Mouse (Mus musculus) kidney, postnatal 36 days (tissue): ENCODE measurements around the gene Fbxo31.
A peak's percentile ranks its signal among the peaks of the same experiment; 100 is the strongest.
"Not testable (repeated sequence)": the region's sequence is repeated elsewhere in the genome, so short reads cannot be mapped to it uniquely, and the experiment has no call there.

Source experiments
- DNase-seq, 2 experiments: peaks; one replicate each; pipeline ENCODE4 v3.0.0; 2021 to 2022; ENCODE audit warnings: mixed read lengths in 2 of 2

Gene Fbxo31

DNA sequence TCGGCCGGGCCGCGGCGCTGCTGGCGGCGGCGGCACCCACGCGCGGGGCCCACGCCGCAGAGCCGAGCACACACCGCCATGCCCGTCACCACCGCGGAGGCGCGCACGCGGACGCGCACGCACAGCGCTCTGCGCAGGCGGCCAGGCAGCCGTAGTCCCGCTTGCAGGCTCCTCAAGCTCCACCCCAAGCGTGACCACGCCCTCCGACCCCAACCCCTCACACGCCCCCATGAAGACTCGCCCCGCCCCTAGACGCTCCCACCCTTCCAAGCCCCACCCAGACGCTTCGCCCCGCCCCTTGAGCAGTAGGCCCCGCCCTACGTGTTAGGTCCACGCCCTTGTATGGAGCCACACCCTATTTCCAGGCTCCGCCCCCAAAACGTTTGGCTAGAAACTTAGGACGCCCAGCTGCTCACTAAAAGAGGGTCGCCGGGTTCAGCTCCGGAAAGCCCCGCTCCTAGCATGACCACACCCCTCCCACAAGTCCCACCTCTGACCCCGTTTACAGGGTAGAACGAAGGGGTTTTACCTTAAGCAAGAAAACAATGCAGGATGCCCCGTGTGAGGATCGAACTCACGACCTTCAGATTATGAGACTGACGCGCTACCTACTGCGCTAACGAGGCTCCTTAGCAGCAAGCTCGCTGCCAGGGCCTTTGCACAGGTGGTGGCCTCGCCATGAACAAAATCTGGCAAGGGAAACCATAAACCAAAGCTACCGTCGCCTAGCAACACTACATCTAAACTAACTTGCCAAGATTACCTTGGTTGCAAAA lies at the start of gene Fbxo31:
Gene Fbxo31 (minus strand): TSS at position 131 of the 776 bp plus-strand sequence.
- peak; percentile 94 to 98 for DNase-seq

DNA sequence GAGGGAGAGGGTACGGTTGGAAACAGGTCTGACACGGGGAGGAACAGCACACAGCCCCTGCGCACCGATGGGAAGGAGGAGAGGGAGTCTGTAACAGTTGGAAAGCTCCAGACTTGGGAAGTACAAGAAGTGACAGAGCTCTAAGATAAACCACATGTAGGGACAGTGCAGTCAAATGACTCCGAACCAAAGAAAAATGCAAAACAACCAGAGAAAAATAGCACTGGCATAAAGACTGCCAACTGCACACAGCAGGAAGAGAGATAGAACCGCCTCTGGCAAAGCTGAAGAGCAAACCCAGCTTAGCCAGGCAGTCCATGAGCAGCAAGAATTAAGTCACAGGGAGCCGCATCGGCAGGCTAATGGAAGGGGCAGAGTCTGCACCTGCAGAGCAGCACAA lies 44.4 kb upstream of the Fbxo31 start:
- DNase-seq, result no peak

DNA sequence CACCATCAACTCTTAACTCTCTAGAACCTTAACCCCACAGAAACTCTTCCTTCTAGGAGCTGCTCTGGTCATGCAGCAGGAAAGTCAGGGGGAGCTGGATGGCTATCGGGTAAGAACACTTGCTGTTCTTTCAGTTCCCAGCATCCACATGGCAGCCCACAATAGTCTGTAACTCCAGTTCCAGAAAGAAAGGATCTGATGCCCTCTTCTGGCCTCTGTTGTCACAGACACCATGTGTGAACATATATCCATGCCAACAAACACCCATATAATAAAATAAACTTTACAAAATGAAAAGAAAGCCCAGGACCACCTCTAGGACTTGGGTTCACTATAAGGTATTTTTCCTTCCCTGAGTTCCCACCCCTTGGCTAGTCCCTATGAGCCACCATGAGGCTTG lies 43.3 kb upstream of the Fbxo31 start:
- peak in 1 of 2 experiments; percentile 41 for DNase-seq

DNA sequence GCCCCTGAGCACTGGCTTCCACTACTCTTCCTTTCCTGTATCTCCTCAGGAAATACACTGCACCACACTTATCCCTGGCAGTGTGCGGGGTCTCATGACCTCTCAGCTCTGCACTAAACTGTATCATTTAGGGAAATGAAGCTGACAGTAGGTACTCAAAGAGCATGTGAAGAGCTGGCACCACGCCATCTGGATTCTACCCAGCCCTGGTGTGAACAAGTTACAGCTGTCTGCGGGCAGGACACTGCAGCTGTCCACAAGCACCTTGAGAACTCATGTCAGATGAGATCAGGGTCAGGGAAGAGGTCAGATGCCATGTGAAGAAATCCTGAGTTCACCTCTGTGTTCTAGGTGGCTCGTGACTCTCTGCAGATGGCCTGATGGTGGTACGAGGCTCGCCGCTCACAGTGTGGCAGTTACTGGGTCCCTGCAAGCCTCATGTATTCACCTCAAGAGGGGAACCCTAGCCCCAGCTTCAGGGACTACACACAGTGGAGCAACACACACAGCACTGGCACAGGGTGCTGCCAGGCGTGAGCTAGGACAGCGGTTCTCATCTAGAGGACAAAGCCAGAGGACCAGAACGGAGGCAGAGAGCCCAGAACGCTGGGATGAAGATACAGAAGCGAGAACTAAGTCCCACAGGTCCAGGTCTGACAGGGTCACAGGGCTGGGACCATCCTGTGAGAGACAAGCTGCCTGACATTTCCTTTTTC lies 42.4 kb upstream of the Fbxo31 start:
- peak; percentile 89 to 90 for DNase-seq

DNA sequence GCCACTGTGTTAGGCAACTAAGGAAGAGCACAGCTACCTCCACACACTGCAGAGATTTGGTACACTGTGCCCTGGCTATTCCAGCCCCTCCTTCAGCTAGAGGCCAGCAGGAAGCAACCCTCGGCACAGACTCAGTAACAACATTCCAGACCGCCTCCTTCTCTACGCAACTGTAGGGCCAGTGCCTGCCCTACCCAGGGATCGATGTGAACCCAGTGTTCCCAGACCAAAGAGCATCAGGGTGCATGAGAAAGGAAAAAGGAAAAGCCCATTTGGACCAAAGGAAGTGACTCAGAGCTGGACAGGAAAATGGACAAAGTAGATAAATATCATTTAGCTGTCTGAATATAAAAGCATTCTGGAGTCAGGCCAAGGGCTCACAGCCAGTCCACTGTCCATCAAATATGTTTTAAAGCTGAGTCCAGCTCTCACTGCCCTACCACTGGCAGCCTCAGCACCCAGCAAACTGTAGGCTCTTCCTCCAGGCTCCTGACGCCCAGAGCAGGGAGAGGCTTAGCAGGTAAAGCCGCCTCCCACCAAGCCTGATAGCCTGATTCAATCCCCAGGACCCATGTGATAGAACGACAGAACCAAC lies 40.9 kb upstream of the Fbxo31 start:
- DNase-seq, result peak; percentile 87 to 94

DNA sequence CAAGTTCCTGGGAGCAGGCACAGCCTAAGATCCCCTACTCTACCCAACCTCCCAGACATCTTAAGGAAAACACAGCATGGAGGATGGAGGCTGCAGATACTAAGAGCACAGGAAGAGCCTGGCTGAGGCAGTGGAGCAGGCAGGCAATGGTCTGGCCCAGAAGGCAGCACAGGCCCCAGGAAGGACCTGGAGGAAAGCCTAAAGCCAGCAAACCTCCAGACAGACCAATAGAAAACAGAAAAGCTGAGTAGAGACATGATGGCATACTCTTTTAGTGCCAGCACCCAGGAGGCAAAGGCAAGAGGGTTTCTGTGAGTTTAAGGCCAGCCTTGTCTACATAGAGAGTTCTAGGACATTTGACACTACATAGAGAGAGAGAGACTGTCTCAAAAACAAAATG lies 34.8 kb upstream of the Fbxo31 start:
- no peak for DNase-seq

DNA sequence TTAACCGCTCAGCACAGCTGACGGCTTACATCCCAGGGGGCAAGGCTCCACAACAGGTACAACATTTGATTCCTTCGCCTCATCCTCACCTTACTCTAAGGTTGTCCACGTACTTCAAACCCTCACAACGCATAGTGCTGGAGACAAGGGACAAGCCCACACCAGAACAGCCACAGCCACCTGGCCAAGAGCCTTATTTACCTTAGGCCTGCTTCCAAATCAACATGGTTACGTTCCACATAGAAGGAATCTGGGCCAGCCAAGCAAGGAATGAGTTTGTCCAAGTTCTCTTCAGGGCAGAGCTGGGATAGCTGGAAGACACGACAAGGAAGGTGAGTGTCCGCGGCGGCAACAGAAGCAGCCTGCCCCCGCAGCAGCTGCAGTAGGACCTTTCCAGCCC lies 31.3 kb upstream of the Fbxo31 start:
- no peak for DNase-seq

DNA sequence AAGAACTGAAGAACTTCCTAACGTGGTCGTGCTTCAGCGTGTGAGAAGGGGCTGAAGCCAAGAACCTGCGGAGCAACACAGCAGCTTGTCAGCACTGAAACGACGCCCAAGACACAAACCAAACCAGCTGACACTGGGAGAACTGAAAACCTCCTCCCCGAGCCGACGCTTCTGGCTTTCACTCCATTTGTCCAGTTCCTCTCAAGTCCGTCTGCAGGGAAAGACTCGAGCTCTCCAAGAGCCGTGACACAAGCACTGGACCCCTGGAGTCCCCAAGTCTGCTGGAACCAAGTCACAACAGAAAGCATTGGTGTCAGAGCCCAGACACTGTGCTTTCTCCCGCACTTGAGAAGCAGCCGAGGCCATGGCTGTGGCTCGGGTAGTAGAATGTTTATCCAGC lies 30.6 kb upstream of the Fbxo31 start:
- no peak for DNase-seq

DNA sequence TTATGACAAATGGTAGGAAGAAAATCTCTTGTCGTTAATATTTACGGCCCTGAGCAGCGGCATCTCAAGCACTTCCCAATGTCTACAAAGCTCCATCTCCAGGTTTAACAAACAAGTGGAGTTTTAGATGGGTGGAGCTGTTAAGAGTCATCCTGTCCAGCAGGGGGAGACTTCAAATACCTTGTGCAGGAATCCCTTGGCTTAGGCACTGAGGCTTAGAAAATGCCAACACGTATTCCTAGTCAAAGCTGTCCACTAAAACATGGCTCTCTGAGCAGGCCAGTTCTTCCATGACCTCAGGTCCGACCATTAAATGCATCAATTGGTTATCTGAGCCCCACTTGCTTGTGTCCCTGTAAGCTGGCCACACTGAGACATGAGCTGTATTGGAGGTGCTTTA lies 29.1 kb upstream of the Fbxo31 start:
- DNase-seq, result peak in 1 of 2 experiments; percentile 33

DNA sequence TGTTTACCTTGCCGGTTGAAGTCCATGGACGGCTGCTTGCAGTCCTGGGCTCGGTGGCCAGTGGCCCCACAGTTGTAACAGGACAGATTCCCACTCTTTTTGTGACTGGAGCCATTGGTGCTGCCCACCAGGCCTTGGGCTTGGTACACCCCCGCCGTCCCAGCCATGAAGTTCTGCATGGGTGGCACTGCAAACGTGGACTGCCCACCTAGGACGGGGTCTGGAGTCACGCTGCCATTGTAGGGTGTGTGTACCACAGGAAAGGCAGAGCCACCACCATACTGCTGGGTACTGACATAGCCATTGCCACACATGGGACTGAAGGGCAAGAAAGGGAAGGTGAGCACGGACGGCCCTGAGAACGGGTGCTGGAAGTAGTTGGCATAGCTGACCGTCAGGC lies 25.2 kb upstream of the Fbxo31 start:
- no peak for DNase-seq

DNA sequence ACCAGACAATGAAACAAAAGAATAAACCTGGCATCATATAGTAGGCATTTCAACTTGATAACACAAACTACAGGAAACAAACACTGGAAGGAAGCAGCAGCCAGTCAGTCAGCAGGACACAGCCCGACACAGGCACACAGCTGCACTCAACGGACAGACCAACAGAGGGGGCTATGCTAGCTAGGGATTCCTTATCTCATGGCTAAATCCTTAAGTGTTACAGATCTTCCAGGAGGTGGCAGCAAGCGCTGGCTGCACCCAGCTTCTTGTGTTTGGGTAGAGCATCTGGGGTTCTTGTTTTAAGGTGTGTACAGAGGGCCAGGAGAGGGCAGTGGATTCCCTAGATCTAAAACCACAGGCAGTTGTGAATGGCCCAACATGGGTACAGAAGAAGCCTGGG lies 24.3 kb upstream of the Fbxo31 start:
- DNase-seq, result peak; percentile 85 to 87

DNA sequence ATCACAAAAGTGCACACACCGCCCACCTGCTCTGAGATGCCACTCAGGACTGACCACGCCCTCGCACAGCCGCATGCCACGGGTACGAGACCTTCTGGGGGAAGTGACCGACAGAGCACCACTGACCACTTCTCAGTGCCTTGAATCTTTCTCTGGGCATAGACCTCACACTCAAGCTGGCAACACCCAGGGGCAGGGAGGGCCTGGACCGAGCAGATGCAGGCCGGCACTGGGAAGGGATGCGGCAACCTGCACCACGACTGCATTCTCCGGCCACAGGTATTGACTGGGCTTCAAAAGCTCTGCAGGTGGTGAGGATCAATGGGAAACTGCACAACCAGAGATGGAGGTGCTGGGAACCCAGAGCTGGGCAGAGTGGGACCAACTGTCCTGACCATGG lies 23.8 kb upstream of the Fbxo31 start:
- DNase-seq, result no peak

DNA sequence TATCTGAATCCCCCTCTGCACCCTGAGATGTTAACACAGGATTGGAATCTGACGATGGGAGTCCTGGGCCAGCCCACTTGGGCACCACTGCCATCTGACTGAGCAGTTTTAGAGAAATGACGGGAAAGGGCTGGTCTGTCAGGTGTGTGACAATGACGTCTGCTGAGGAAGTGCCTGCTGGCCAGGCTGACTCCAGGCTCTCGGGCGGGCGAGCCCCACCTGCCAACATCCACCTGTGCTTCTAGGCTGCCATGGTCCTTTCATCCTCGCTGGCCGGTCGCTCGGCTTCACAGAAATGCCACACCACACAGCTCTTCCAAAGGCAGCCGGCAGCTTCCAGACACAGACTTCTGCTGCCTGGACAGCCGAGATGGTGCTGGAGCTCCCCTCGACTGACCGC lies 21.2 kb upstream of the Fbxo31 start:
- no peak for DNase-seq

DNA sequence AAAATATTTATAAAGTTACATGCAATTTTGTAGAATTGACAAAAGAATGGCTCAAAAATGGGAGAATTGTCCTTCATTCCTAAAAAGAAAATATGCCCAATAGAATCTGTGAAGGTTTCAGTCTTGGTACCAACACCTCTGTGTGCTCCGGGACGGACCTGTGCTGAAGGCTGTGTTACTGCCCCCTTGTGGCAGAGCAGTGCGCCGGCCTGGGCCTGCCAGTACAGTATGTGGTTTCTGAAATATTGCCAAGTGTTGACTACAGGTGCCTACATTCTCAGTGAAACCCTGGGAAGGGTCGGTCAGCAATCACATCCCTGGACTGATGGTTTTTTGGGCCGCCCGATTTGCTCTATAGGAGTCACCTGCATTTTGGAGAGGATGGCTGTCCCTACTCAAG lies 20.3 kb upstream of the Fbxo31 start:
- DNase-seq, result peak; percentile 88 to 93

DNA sequence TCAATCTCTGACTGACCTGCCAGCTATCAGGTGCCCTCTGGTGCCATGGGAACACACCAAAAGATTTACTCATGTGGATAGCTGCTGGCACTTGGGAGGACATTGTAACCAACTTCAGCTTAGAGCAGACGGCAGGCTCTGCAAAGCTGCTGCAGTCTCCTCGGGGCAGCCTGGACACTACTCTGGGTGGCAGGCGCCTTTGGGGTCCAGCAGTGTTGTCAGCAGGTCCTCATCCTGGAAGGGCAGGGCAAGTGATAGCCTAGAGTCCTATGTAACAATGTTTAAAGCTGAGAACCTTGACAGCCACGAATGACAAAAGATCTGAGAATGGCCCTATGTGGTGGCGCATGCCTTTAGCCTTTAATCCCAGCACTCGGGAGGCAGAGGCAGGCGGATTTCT lies 19.6 kb upstream of the Fbxo31 start:
- DNase-seq, result no peak

DNA sequence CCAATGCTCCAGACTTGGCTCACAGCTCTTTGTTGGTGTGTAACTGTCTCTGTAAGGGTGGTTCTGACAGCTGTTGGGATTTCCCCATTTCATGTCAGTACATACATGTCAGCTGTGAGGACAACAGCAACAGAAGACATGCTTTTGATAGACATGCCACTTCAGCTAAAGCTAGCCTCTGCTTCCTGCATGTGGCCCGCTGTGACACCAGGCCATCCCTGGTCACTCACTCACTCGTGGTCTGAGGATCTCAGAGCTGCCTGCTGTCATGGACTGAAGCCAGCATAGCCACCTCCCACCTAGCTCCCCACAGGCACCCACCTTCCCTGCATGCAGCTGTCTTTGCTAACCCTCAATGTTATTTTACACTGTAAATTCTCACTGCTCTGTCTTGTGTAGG lies 18.9 kb upstream of the Fbxo31 start:
- DNase-seq, result not testable (repeated sequence)

DNA sequence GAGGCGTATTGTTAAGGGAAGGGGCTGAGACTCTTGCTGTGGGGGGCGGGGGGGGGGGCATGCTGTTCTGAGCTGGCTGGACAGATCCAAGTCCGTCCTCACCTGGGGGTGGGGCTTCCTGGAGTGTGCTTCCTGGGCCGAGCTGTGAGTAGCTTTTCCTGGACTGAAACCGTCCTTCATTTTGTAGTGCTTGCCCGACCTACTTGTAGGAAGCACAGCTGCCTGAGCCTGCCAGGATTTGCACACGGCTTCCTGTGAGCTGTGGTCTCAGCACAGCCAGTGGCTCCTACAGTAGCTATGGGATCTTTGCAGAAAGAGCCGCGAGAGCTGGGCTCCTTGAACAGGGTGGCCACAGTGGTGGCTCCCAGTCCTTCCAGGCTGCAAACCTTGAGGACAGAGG lies 15.4 kb upstream of the Fbxo31 start:
- peak; percentile 77 to 81 for DNase-seq

DNA sequence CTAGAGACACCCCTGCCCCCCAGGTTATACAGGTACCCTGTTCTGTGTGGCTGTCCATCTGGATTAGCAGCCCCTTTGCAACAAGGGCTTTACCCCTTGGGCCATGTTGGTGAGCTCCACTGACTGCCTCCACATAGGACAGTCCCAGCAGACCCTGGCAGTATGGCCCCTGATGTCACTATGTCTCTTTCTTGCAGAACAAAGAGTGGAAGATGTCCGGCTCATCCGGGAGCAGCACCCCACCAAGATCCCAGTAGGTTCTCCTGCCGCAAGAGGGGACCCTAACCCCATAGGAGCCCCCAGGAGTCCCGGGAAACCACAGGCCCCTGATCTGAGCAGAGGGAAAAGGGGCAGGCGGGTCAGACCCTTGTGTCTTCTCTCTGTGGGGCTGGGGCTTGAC lies 14.7 kb upstream of the Fbxo31 start:
- DNase-seq, result no peak

DNA sequence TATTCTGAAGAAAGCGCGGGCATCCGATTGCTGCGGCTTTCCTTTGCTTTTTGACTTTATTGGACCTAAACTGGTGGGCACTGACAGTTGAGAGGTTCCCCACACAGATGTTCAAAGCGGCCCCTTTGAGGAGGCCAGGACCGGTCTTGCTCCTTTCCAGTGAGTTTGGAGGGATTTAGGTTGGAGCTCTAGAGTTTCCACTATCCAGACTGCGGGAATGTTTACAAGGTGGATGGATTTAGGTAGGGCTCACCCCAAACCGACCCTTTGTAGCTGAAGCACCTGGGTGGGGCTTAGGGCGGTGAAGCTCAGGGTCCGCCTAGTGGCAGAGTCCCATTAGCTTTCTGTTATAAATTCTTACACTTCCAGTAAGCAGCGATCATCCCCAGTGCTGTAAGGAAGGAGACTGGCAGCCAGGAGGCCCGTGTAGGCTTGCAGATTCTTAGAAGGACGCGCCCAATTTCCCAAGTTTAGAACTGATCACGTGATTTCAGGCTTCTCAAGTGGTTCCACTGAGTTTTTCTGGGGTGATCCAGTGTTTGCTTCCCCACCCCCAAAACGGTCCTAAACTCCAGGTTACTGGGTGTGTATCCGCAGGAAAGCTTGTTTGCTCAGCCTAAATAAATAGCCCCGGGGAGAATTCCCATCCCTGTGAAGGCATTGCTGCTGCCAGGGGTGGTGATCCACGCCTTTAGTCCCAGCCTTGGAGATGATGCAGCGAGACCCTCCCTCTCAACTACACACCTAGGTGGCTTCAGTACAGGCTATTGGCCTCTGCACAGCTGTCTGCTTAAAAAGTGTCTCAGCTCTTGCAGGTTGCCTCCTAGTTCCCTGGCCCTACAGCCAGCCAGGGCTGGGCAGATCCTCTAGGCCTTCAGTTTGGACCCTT lies 12.8 kb upstream of the Fbxo31 start:
- DNase-seq, result peak; percentile 63 to 66

DNA sequence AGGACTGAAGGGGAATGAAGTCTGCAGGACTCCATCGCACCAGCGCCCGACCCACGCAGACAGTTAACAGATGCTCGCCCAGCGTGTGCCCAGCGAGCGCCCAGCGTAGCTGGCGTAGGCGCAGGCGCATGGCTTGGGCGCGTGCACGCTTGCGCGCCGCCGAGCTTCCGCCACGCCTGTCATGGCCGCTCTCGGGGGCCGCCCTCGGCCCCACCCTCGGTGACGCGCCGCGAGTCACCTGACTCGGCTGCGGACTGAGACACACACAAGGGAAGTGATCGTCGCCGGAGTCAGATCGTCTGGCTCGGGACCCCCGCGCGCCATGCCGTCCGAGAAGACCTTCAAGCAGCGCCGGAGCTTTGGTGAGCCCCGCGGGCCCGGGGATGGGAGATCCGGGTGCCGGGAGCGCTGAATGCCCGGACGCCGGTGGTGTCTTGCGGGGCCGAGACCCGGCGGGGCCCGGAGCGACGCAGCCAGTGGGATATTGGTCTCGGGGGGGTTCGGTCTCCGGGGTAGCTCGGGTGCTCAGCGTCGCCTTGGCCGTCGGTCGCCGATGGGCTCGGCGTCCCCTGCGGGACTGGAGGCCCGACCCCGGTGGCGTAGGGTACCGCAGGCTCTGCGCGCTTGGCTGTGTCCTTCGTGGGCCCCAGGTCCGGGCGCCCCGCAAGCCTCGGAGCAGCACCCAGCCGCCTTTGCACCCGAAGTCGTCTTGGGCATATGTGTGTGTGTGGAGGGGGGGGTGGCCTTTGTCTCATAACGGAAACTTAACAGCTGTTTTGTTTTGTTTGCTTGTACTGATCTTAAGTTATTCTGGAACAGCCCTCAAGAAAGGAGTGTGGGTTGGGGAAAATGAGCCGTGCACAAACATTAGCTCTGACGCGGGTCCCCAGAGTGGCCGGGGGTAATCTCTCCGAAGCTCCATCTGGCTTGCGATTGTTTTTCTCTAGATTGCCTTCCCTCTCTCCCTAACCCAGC lies 11.9 kb upstream of the Fbxo31 start, which contains the start of gene Map1lc3b:
Gene Map1lc3b (plus strand): TSS at position 159 of the 975 bp plus-strand sequence.
- peak; percentile 93 to 96 for DNase-seq

DNA sequence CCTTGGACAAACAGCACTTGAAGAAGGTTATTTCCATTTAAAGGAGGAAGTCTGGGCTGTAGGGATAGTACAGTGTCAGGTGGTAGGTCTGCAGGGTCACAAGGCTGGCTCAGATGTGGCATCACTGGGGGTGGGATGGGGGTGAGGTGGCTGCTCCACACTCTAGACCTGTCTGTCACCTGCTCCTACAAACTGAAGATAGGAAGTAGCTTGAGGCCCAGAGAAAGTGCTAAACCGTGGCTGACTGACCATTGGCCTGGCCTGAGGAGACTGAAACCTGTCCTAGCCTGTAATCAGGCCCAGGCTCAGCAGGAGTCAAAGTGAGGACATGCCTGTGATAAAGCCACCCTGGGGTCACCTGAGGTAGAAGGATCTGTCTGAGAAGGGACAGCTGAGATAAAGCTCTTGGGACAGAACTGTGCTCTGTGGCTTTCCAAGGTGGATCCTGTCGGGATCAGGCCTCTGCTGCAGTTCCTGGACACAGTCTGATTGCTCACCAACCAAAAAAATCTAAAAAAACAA lies 10.7 kb upstream of the Fbxo31 start:
- DNase-seq, result no peak
